Mouse (Mus musculus) ES-E14 (cell line): ENCODE measurements at regions not wholly inside any gene's neighbourhood (a gene's known extent, or its start where the extent isn't known, plus 50 kb on each side); places are given as distances from the start of the nearest gene placed in this dataset.

ENCODE experiments used
- DNase-seq: peaks from one replicate; pipeline ENCODE4 v3.0.0-alpha.2; 2013; ENCODE audit warnings: low read depth, low spot score
- H3K27ac ChIP-seq: 2 replicates; pipeline ENCODE4 v1.5.1; 2012; ENCODE audit warnings: low read depth, mild to moderate bottlenecking, low read length, moderate library complexity, mixed read lengths; ENCODE audit not compliant: poor library complexity, insufficient read depth, severe bottlenecking
- H3K36me3 ChIP-seq: 2 replicates; pipeline ENCODE4 v1.6.1; 2012; ENCODE audit warnings: mild to moderate bottlenecking, low read length, moderate library complexity, mixed read lengths; ENCODE audit not compliant: control insufficient read depth, poor library complexity, insufficient read depth, severe bottlenecking
- H3K4me1 ChIP-seq, 2 experiments: fragments of 150-350 bp in 1 of 2; sonication (generic) in 1 of 2; 2 replicates each; pipeline ENCODE4 v1.6.1; 2012; ENCODE audit warnings: low read length in 2 of 2, mild to moderate bottlenecking in 1 of 2, mixed read lengths in 1 of 2; ENCODE audit not compliant: control insufficient read depth in 2 of 2, insufficient read depth in 2 of 2, poor library complexity in 1 of 2
- H3K4me3 ChIP-seq, 2 experiments: fragments of 150-350 bp in 1 of 2; sonication (generic) in 1 of 2; 2 replicates each; pipeline ENCODE4 v1.5.1; 2012; ENCODE audit warnings: low read length in 2 of 2, low read depth in 1 of 2, mild to moderate bottlenecking in 1 of 2, mixed read lengths in 1 of 2; ENCODE audit not compliant: insufficient read depth in 1 of 2, poor library complexity in 1 of 2, severe bottlenecking in 1 of 2
- H3K9ac ChIP-seq: 2 replicates; pipeline ENCODE4 v1.6.1; 2012; ENCODE audit warnings: low read depth, mild to moderate bottlenecking, low read length, mixed read lengths; ENCODE audit not compliant: poor library complexity, insufficient read depth, severe bottlenecking
- H3K9me3 ChIP-seq: fragments of 150-350 bp; sonication (generic); 2 replicates; pipeline ENCODE4 v1.6.1; 2012; ENCODE audit warnings: low read depth, mild to moderate bottlenecking, low read length; ENCODE audit not compliant: control insufficient read depth, insufficient read depth
- CHD2 ChIP-seq: IDR thresholded peaks from 2 replicates; pipeline ENCODE4 v1.6.1; 2014; ENCODE audit warnings: mild to moderate bottlenecking, low read depth, low read length, inconsistent platforms
- HCFC1 ChIP-seq: IDR thresholded peaks from 2 replicates; pipeline ENCODE4 v1.6.1; 2012; ENCODE audit warnings: low read length, inconsistent platforms, borderline replicate concordance; ENCODE audit not compliant: insufficient read depth
- MAFK ChIP-seq: IDR thresholded peaks from 2 replicates; pipeline ENCODE4 v1.6.1; 2014; ENCODE audit warnings: mild to moderate bottlenecking, low read depth, low read length, inconsistent platforms; ENCODE audit not compliant: insufficient read depth
- ZC3H11A ChIP-seq: IDR thresholded peaks from 2 replicates; pipeline ENCODE4 v1.6.1; 2012; ENCODE audit warnings: low read depth, mild to moderate bottlenecking, inconsistent platforms, low read length, borderline replicate concordance
- ZNF384 ChIP-seq: IDR thresholded peaks from 2 replicates; pipeline ENCODE4 v1.6.1; 2012; ENCODE audit warnings: low read depth, low read length, inconsistent platforms
- in situ Hi-C, 2 experiments: fragments of 600-800 bp; cut with MboI; formaldehyde crosslinking; loops; one replicate each; pipeline ENCODE4 v1.15.1; 2025; ENCODE audit warnings: low sequenced_read_pairs in 2 of 2, inconsistent platforms in 1 of 2; ENCODE audit not compliant: unreplicated experiment in 2 of 2

GRCm38 (mm10) chr15:61009509-61009908, 86.7 kb upstream of the A1bg start:
- Histone ChIP-seq H3K9me3 (no peaks in the 10 kb centered on the region), H3K36me3 (no peaks in the 10 kb centered on the region), H3K9ac (no peak overlapping the region), H3K4me1 (no peaks in the 10 kb centered on the region), H3K4me3 (no peak overlapping the region), H3K27ac (no peak overlapping the region)
- TF ChIP-seq MAFK = no peak
- no peak for TF ChIP-seq ZC3H11A
- TF ChIP-seq CHD2 = no peak
- TF ChIP-seq HCFC1 = no peak
- TF ChIP-seq ZNF384 = no peak
- DNase-seq = no peak
- in situ Hi-C loops = no loop called here

GRCm38 (mm10) chr15:61007461-61008059, 84.7 kb upstream of the A1bg start:
- Histone ChIP-seq H3K27ac (no peak overlapping the region), H3K4me1 (no peaks in the 10 kb centered on the region), H3K9me3 (no peaks in the 10 kb centered on the region), H3K4me3 (no peak overlapping the region), H3K36me3 (no peaks in the 10 kb centered on the region), H3K9ac (no peak overlapping the region)
- TF ChIP-seq ZNF384 (no peak), HCFC1 (no peak), ZC3H11A (no peak)
- no peak for DNase-seq
- in situ Hi-C loops = no loop called here

GRCm38 (mm10) chr15:61006608-61007007, 83.8 kb upstream of the A1bg start:
- Histone ChIP-seq H3K27ac (no peak overlapping the region), H3K36me3 (no peaks in the 10 kb centered on the region), H3K4me3 (no peak overlapping the region), H3K4me1 (no peaks in the 10 kb centered on the region), H3K9ac (no peak overlapping the region), H3K9me3 (no peaks in the 10 kb centered on the region)
- TF ChIP-seq ZNF384 (no peak), ZC3H11A (no peak), HCFC1 (no peak), MAFK (no peak), CHD2 (no peak)
- in situ Hi-C loops = no loop called here
- DNase-seq = no peak

- no peak for DNase-seq
- Histone ChIP-seq H3K4me1 (no peaks in the 10 kb centered on the region), H3K36me3 (no peaks in the 10 kb centered on the region), H3K4me3 (no peak overlapping the region), H3K27ac (no peak overlapping the region), H3K9ac (no peak overlapping the region), H3K9me3 (no peaks in the 10 kb centered on the region)
- TF ChIP-seq HCFC1 (no peak), ZC3H11A (no peak), ZNF384 (no peak), MAFK (no peak), CHD2 (no peak)
- in situ Hi-C loops = no loop called here
Observed at GRCm38 (mm10) chr15:60993971-60994690, 71.3 kb upstream of the A1bg start.
